Mouse (Mus musculus): ENCODE results near the gene Car5b. TPM values are rescaled to one million over a fixed set of nuclear protein-coding genes. Genes with fewer than 3 reads are reported as not detected.

Car5b gene
- polyA plus RNA-seq, 1 experiment from 2014 or later, result 0.65 TPM

- peak overlapping the region; percentile 82 for H3K9ac ChIP-seq
- peak overlapping the region; percentile 60 for H3K4me3 ChIP-seq
- H3K27ac ChIP-seq, result peak overlapping the region; percentile 96; the same call in 1 of the 2 replicates
- peaks cover 9% of the 10 kb centered on the region for H3K4me1 ChIP-seq (replicated peaks)
- peak overlapping the region; percentile 58 for H3K4me2 ChIP-seq
- H3K36me3 ChIP-seq, result peaks cover 19% of the 10 kb centered on the region; the same call in 1 of the 2 replicates
- ATAC-seq (ENCODE audit: low FRiP score), result peak; percentile 6
- no peaks in the 10 kb centered on the region for H3K9me3 ChIP-seq
- H3K27me3 ChIP-seq, result no peaks in the 10 kb centered on the region
- 33% methylated on average over 12 of the region's 12 CpGs for WGBS
Measured at GRCm38 (mm10) chrX:163957381-163957780, 70.4 kb downstream of the Car5b start.

- WGBS, result 83% methylated on average over 1 of the region's 1 CpGs
- no peaks in the 10 kb centered on the region for H3K27me3 ChIP-seq
- H3K4me1 ChIP-seq (replicated peaks), result no peaks in the 10 kb centered on the region
- H3K9me3 ChIP-seq, result no peaks in the 10 kb centered on the region
- no peak overlapping the region for H3K4me3 ChIP-seq
- H3K4me2 ChIP-seq, result no peak overlapping the region
- H3K36me3 ChIP-seq, result peaks cover 37% of the 10 kb centered on the region
- no peak overlapping the region for H3K9ac ChIP-seq
- H3K27ac ChIP-seq, result no peak overlapping the region
- ATAC-seq (ENCODE audit: low FRiP score), result no peak
Measured at GRCm38 (mm10) chrX:163951618-163952017, 76.2 kb downstream of the Car5b start.

GRCm38 (mm10) chrX:163944381-163944780 lies 83.4 kb downstream of the Car5b start:
- no peak for ATAC-seq (ENCODE audit: low FRiP score)
- H3K9me3 ChIP-seq, result no peaks in the 10 kb centered on the region
- peaks cover 22% of the 10 kb centered on the region for H3K36me3 ChIP-seq
- H3K9ac ChIP-seq, result no peak overlapping the region
- 0 out of 2 replicates have a peak, but pooled peaks cover 5% of the 10 kb centered on the region for H3K27me3 ChIP-seq
- no peak overlapping the region for H3K4me2 ChIP-seq
- H3K4me3 ChIP-seq, result no peak overlapping the region
- H3K27ac ChIP-seq, result no peak overlapping the region
- no peaks in the 10 kb centered on the region for H3K4me1 ChIP-seq (replicated peaks)
- WGBS, result 85% methylated on average over 3 of the region's 3 CpGs

- no peak overlapping the region for H3K4me2 ChIP-seq
- ATAC-seq (ENCODE audit: low FRiP score), result no peak
- H3K9ac ChIP-seq, result no peak overlapping the region
- H3K27ac ChIP-seq, result no peak overlapping the region
- 96% methylated on average over 6 of the region's 6 CpGs for WGBS
- no peaks in the 10 kb centered on the region for H3K9me3 ChIP-seq
- 0 out of 2 replicates have a peak, but pooled peaks cover 5% of the 10 kb centered on the region for H3K27me3 ChIP-seq
- no peak overlapping the region for H3K4me3 ChIP-seq
- H3K4me1 ChIP-seq (replicated peaks), result no peaks in the 10 kb centered on the region
- H3K36me3 ChIP-seq, result peaks cover 9% of the 10 kb centered on the region
Measured at GRCm38 (mm10) chrX:163938587-163938986, 89.2 kb downstream of the Car5b start.

- peaks cover 3% of the 10 kb centered on the region; the same call in 1 of the 2 replicates for H3K36me3 ChIP-seq
- H3K9ac ChIP-seq, result no peak overlapping the region
- no peaks in the 10 kb centered on the region for H3K27me3 ChIP-seq
- H3K27ac ChIP-seq, result no peak overlapping the region
- 85% methylated on average over 8 of the region's 8 CpGs for WGBS
- no peak for ATAC-seq (ENCODE audit: low FRiP score)
- H3K4me2 ChIP-seq, result no peak overlapping the region
- H3K4me3 ChIP-seq, result no peak overlapping the region
- H3K4me1 ChIP-seq (replicated peaks), result no peaks in the 10 kb centered on the region
- no peaks in the 10 kb centered on the region for H3K9me3 ChIP-seq
Measured at GRCm38 (mm10) chrX:163934731-163935130, 93.1 kb downstream of the Car5b start.

- 0 out of 2 replicates have a peak, but pooled peaks cover 5% of the 10 kb centered on the region for H3K27me3 ChIP-seq
- no peak overlapping the region for H3K4me2 ChIP-seq
- no peak overlapping the region for H3K4me3 ChIP-seq
- H3K36me3 ChIP-seq, result no peaks in the 10 kb centered on the region
- no peaks in the 10 kb centered on the region for H3K4me1 ChIP-seq (replicated peaks)
- no peak for ATAC-seq (ENCODE audit: low FRiP score)
- no peak overlapping the region for H3K27ac ChIP-seq
- H3K9me3 ChIP-seq, result no peaks in the 10 kb centered on the region
- no peak overlapping the region for H3K9ac ChIP-seq
Measured at GRCm38 (mm10) chrX:163929550-163929949, 98.2 kb downstream of the Car5b start.

Other genes with a start within 250 kb of the Car5b start
- gene Ap1s2, start 119.0 kb downstream of the Car5b start, polyA plus RNA-seq (2015; fragmentation: Nextera tagmentation; extraction: Ambion mirVana), result 99.3 and 104 TPM in 2 replicates
- gene Zrsr2, start 69.3 kb downstream of the Car5b start, polyA plus RNA-seq (2015; fragmentation: Nextera tagmentation; extraction: Ambion mirVana), result 58.7 and 63.9 TPM in 2 replicates
- gene Siah1b, start 48.5 kb upstream of the Car5b start, polyA plus RNA-seq (2015; fragmentation: Nextera tagmentation; extraction: Ambion mirVana), result 23.5 and 26.1 TPM in 2 replicates
- 0.50 and 1.00 TPM in 2 replicates for gene Cltrn, start 60.8 kb upstream of the Car5b start, polyA plus RNA-seq (2015; fragmentation: Nextera tagmentation; extraction: Ambion mirVana)
- 0.18 and 0.43 TPM in 2 replicates for gene Ace2, start 111.3 kb upstream of the Car5b start, polyA plus RNA-seq (2015; fragmentation: Nextera tagmentation; extraction: Ambion mirVana)
- 0.31 and 0.76 TPM in 2 replicates for gene Bmx, start 230.2 kb upstream of the Car5b start, polyA plus RNA-seq (2015; fragmentation: Nextera tagmentation; extraction: Ambion mirVana)
- gene Pir, start 241.4 kb upstream of the Car5b start, polyA plus RNA-seq (2015; fragmentation: Nextera tagmentation; extraction: Ambion mirVana), result 3.4 and 3.9 TPM in 2 replicates

All from hindbrain, embryonic 13.5 days (tissue).